Mouse (Mus musculus): ENCODE measurements at regions not wholly inside any gene's neighbourhood (a gene's known extent, or its start where the extent isn't known, plus 50 kb on each side); places are given as distances from the start of the nearest gene placed in this dataset.

DNA sequence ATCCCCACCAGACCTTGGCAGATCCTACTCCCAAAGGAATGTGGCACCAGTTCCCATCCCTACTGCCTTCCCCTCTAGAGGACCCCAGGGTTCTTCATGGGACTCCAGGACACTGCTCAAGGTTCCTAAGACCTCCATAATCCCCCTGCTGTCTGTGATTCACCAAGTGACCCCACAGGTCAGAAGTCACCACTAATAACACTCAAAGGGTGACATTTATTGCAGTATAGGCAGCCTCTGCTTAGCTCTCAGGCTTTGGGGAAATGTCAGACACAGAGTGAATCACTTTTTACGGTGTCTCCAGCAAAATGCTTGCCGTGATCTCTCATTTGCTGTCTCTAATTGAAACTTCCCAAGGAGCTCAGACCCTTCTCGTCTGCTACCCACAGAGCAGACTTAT is 209.1 kb upstream of the Csf3r start:
- Histone ChIP-seq H3K4me1 (ENCODE audit: control insufficient read depth, insufficient read depth, low read length) (no peaks in the 10 kb centered on the region), H3K9me3 (ENCODE audit: control insufficient read depth, low read length) (no peaks in the 10 kb centered on the region), H3K9ac (ENCODE audit: low read depth, low read length, severe bottlenecking) (no peak overlapping the region), H3K27me3 (ENCODE audit: control insufficient read depth, insufficient read depth, low read length) (no peaks in the 10 kb centered on the region; the same call in 1 of the 2 replicates), H3K36me3 (ENCODE audit: control insufficient read depth, insufficient read depth, low read length) (no peaks in the 10 kb centered on the region), H3K4me2 (replicated peaks; ENCODE audit: low read depth, low read length, severe bottlenecking) (no peak overlapping the region), H3K27ac (replicated peaks; ENCODE audit: low read depth, low read length) (no peak overlapping the region), H3K4me3 (replicated peaks; ENCODE audit: low read length) (no peak overlapping the region)
- no peak for TF ChIP-seq POLR2A (IDR thresholded peaks at IDR 0.05; ENCODE audit: borderline replicate concordance, extremely low read depth, insufficient read depth, insufficient read length)
- WGBS = 15% methylated on average over 3 of the region's 3 CpGs
- ATAC-seq (ENCODE audit: low FRiP score, low read depth) = no peak
- DNase-seq (ENCODE audit: low spot score) = no peak

GRCm38 (mm10) chr4:125824525-125824924 is 199.8 kb upstream of the Csf3r start:
- no peak for DNase-seq (ENCODE audit: low spot score)
- no peak overlapping the region for H3K4me3 ChIP-seq (replicated peaks; ENCODE audit: low read length)
- TF ChIP-seq POLR2A (IDR thresholded peaks at IDR 0.05; ENCODE audit: borderline replicate concordance, extremely low read depth, insufficient read depth, insufficient read length) = no peak
- WGBS = 25% methylated on average over 3 of the region's 3 CpGs
- H3K36me3 ChIP-seq (ENCODE audit: control insufficient read depth, insufficient read depth, low read length) = no peaks in the 10 kb centered on the region
- H3K27me3 ChIP-seq (ENCODE audit: control insufficient read depth, insufficient read depth, low read length) = no peaks in the 10 kb centered on the region; the same call in 1 of the 2 replicates
- no peak overlapping the region for H3K27ac ChIP-seq (replicated peaks; ENCODE audit: low read depth, low read length)
- H3K9ac ChIP-seq (ENCODE audit: low read depth, low read length, severe bottlenecking) = no peak overlapping the region
- no peaks in the 10 kb centered on the region for H3K4me1 ChIP-seq (ENCODE audit: control insufficient read depth, insufficient read depth, low read length)
- ATAC-seq (ENCODE audit: low FRiP score, low read depth) = no peak
- H3K4me2 ChIP-seq (replicated peaks; ENCODE audit: low read depth, low read length, severe bottlenecking) = no peak overlapping the region
- H3K9me3 ChIP-seq (ENCODE audit: control insufficient read depth, low read length) = no peaks in the 10 kb centered on the region

- Histone ChIP-seq H3K27me3 (ENCODE audit: control insufficient read depth, insufficient read depth, low read length) (no peaks in the 10 kb centered on the region), H3K27ac (replicated peaks; ENCODE audit: low read depth, low read length) (no peak overlapping the region), H3K9me3 (ENCODE audit: control insufficient read depth, low read length) (no peaks in the 10 kb centered on the region), H3K36me3 (ENCODE audit: control insufficient read depth, insufficient read depth, low read length) (no peaks in the 10 kb centered on the region), H3K4me2 (replicated peaks; ENCODE audit: low read depth, low read length, severe bottlenecking) (no peak overlapping the region), H3K9ac (ENCODE audit: low read depth, low read length, severe bottlenecking) (no peak overlapping the region), H3K4me3 (replicated peaks; ENCODE audit: low read length) (no peak overlapping the region), H3K4me1 (ENCODE audit: control insufficient read depth, insufficient read depth, low read length) (no peaks in the 10 kb centered on the region)
- ATAC-seq (ENCODE audit: low FRiP score, low read depth) (no peak), DNase-seq (ENCODE audit: low spot score) (peak; percentile 29)
- 36% methylated on average over 5 of the region's 5 CpGs for WGBS
- no peak for TF ChIP-seq POLR2A (IDR thresholded peaks at IDR 0.05; ENCODE audit: borderline replicate concordance, extremely low read depth, insufficient read depth, insufficient read length)
These were observed 197.9 kb upstream of the Csf3r start for GRCm38 (mm10) chr4:125826416-125826815.

- 2% methylated on average over 8 of the region's 8 CpGs for WGBS
These were observed 189.1 kb upstream of the Csf3r start for GRCm38 (mm10) chr4:125835250-125835649.

GRCm38 (mm10) chr4:125847568-125847967 is 176.8 kb upstream of the Csf3r start:
- Histone ChIP-seq H3K4me1 (ENCODE audit: control insufficient read depth, insufficient read depth, low read length) (no peaks in the 10 kb centered on the region), H3K27me3 (ENCODE audit: control insufficient read depth, insufficient read depth, low read length) (no peaks in the 10 kb centered on the region), H3K4me2 (replicated peaks; ENCODE audit: low read depth, low read length, severe bottlenecking) (no peak overlapping the region), H3K36me3 (ENCODE audit: control insufficient read depth, insufficient read depth, low read length) (no peaks in the 10 kb centered on the region), H3K9ac (ENCODE audit: low read depth, low read length, severe bottlenecking) (no peak overlapping the region), H3K27ac (replicated peaks; ENCODE audit: low read depth, low read length) (no peak overlapping the region), H3K9me3 (ENCODE audit: control insufficient read depth, low read length) (no peaks in the 10 kb centered on the region), H3K4me3 (replicated peaks; ENCODE audit: low read length) (no peak overlapping the region)
- ATAC-seq (ENCODE audit: low FRiP score, low read depth) = no peak
- no peak for TF ChIP-seq POLR2A (IDR thresholded peaks at IDR 0.05; ENCODE audit: borderline replicate concordance, extremely low read depth, insufficient read depth, insufficient read length)
- no peak for DNase-seq (ENCODE audit: low spot score)
- WGBS = 74% methylated on average over 3 of the region's 3 CpGs

More at GRCm38 (mm10) chr4:125835250-125835649, 189.1 kb upstream of the Csf3r start:
- ATAC-seq (ENCODE audit: low FRiP score, low read depth) (peak; percentile 82), DNase-seq (ENCODE audit: low spot score) (peak; percentile 92)
- Histone ChIP-seq H3K9ac (ENCODE audit: low read depth, low read length, severe bottlenecking) (no peak overlapping the region), H3K9me3 (ENCODE audit: control insufficient read depth, low read length) (no peaks in the 10 kb centered on the region), H3K36me3 (ENCODE audit: control insufficient read depth, insufficient read depth, low read length) (no peaks in the 10 kb centered on the region), H3K4me3 (replicated peaks; ENCODE audit: low read length) (no peak overlapping the region), H3K4me2 (replicated peaks; ENCODE audit: low read depth, low read length, severe bottlenecking) (no peak overlapping the region), H3K27ac (replicated peaks; ENCODE audit: low read depth, low read length) (no peak overlapping the region), H3K27me3 (ENCODE audit: control insufficient read depth, insufficient read depth, low read length) (no peaks in the 10 kb centered on the region), H3K4me1 (ENCODE audit: control insufficient read depth, insufficient read depth, low read length) (no peaks in the 10 kb centered on the region)
- TF ChIP-seq POLR2A (IDR thresholded peaks at IDR 0.05; ENCODE audit: borderline replicate concordance, extremely low read depth, insufficient read depth, insufficient read length) = no peak

- DNase-seq (ENCODE audit: low spot score) (peak; percentile 26), ATAC-seq (ENCODE audit: low FRiP score, low read depth) (no peak)
- H3K4me1 ChIP-seq (ENCODE audit: control insufficient read depth, insufficient read depth, low read length) = no peaks in the 10 kb centered on the region
- no peak overlapping the region for H3K4me2 ChIP-seq (replicated peaks; ENCODE audit: low read depth, low read length, severe bottlenecking)
- no peak overlapping the region for H3K9ac ChIP-seq (ENCODE audit: low read depth, low read length, severe bottlenecking)
- no peak overlapping the region for H3K4me3 ChIP-seq (replicated peaks; ENCODE audit: low read length)
- no peaks in the 10 kb centered on the region for H3K9me3 ChIP-seq (ENCODE audit: control insufficient read depth, low read length)
- H3K27ac ChIP-seq (replicated peaks; ENCODE audit: low read depth, low read length) = no peak overlapping the region
- H3K27me3 ChIP-seq (ENCODE audit: control insufficient read depth, insufficient read depth, low read length) = no peaks in the 10 kb centered on the region
- no peaks in the 10 kb centered on the region for H3K36me3 ChIP-seq (ENCODE audit: control insufficient read depth, insufficient read depth, low read length)
- 7% methylated on average over 4 of the region's 4 CpGs for WGBS
- no peak for TF ChIP-seq POLR2A (IDR thresholded peaks at IDR 0.05; ENCODE audit: borderline replicate concordance, extremely low read depth, insufficient read depth, insufficient read length)
These were observed 174.1 kb upstream of the Csf3r start for GRCm38 (mm10) chr4:125850300-125850699.
